Mouse (Mus musculus): ENCODE measurements around the gene Maged2.
"Not testable (repeated sequence)": the region's sequence is repeated elsewhere in the genome, so short reads cannot be mapped to it uniquely, and the experiment has no call there.

Gene Maged2

DNA sequence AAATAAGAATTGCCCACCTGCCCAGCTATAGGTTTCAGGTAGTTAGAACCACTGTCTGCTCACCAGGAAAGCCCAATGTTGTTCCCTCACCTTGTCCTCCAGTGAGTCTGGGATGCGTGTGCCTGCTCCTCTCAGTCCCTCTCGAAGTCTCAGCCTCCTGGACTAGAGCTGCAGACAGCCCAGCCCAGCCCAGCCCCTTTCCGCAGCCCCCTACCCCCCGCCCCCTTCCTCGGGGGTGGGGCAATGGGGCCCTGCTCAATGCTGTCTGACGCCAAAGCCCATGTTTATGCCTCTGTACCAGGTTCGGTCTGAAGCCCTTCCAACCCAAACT lies at the start of gene Maged2:
TSS of gene Maged2 (minus strand) at position 207 of the 331 bp plus-strand sequence.
- DNase-seq (ENCODE audit: low spot score) = no peak

DNA sequence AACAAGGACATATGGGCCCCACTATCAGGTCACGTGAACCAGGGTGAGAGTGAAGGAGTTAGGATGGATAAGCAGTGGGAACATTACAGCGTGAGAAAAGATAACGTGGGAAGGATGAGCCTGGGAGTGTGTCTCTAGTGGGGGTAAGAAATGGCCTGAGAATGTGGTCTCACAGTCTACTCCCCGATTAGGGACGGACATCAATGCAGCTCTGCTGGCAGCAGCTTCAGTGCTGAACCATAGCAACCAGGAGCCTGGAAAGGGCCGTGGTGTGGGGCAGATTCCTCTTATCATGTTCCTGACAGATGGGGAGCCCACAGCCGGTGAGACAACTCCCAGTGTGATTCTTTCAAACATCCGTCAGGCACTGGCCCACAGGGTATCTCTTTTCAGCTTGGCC lies 34.1 kb upstream of the Maged2 start:
- DNase-seq (ENCODE audit: low spot score) = no peak

- not testable (repeated sequence) for DNase-seq (ENCODE audit: low spot score)
Observed at GRCm38 (mm10) chrX:150845480-150846205, 31.5 kb upstream of the Maged2 start.

GRCm38 (mm10) chrX:150843257-150843656 lies 29.1 kb upstream of the Maged2 start:
- DNase-seq (ENCODE audit: low spot score) = not testable (repeated sequence)

DNA sequence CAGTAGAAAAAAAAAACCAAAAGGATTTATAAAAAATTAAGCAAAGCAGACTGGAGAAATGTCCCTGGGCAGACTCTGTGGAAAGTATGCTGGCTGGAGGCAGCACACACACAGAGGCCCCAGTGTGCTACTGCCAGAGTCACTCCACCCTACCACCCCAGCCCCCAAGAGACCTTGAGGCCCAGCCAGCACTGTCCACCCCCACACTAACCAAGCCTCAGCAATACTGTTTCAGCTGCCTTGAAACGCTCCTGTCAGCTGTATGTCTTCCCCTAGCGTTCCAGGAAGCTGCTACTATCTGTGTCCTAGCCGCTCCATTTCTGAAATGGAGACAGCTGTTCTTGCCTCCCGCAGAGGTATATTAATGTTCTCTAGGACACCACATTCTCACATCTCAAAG lies 16.2 kb upstream of the Maged2 start:
- DNase-seq (ENCODE audit: low spot score) = no peak

DNA sequence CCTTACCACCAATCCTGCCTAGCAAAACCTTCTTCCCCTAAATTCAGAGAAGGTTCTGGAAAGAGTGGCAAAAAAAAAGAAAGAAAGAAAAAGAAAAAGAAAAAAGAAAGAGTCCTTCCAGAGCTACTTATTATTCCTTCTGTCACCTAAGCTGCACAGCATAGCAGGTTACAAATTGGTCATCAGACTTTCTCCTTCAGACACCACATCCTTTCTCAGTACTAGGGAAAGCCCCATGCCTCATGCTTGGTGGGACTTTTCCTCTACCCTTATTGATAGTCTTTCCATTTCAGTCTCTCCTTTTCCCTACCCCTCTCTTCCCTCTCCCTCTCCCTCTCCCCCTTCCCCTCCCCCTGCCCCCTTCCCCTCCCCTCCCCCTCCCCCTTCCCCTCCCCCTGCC lies 3.1 kb upstream of the Maged2 start:
- no peak for DNase-seq (ENCODE audit: low spot score)

GRCm38 (mm10) chrX:150815601-150816000 lies 1.5 kb upstream of the Maged2 start:
- DNase-seq (ENCODE audit: low spot score) = no peak

DNA sequence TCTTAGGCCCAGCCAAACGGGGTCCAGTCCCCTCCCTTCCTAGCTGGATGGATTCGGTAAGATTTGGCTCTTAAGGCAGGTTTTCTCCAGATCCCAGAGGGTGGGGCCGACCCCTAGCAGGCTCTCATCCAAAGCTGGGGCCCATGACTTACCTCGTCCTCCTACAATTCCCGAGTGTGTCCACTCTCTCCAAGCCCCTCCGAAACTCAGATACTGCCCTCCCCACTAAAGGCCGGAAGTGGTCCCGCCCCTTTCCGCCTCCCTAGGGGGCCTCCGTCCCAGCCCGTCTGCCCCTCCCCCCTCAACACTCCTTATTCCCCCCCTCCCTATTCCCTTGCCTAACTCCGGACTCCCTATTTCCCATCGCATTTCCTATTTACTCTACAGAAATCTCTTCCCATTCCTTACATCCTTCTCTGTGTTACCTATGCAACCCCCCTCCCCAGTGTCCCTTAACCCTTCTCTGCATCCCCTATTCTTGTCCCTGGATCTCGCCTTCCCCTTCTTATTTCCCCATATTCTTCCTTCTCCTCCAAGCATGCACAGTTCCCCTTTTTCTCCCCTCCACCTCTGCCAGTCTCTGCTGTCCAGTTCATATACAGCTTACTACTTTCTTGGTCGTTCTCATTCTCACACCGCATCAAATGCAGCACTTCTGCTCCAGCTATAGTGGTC lies 544 bp downstream of the Maged2 start:
- DNase-seq (ENCODE audit: low spot score) = peak; percentile 7

GRCm38 (mm10) chrX:150812787-150813298 lies 1.3 kb downstream of the Maged2 start:
- DNase-seq (ENCODE audit: low spot score) = peak; percentile 82

- DNase-seq (ENCODE audit: low spot score) = not testable (repeated sequence)
Observed at GRCm38 (mm10) chrX:150800987-150801386, 13.2 kb downstream of the Maged2 start.

DNA sequence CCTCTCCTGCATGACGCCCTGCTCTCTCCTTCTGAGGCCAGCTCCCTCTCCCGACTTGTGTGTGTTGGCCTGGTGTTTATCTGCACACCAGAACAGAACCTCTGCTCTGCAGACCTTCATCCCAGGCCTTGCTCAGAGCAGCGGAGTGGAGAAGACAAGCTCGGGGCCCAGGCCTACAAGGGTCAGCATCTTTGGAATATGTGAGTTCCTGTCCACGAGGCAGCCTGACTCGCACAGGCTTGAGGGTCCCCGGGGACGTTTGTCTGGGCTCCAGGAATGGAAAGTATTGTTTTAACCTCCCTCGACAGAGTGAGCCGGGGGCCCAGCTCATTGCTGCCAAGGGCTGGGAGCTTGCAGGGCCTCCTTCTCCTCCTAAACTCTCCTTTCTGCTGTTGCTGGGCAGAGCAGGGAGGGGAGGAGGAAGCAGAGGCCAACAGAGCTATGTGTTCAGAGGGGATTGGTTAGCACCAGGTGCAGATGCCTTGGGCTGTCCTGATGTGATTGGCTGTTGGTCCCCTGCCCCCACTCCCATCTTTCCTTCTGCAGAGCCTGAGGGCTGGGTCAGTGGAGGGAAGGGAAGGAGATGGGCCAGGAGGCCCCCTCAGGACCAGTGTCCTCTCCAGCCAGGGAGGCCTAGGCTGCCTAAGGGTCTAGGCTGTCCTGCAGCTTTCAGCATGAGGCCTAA lies 15.5 kb downstream of the Maged2 start:
- DNase-seq (ENCODE audit: low spot score) = not testable (repeated sequence)
